Mouse (Mus musculus): ENCODE data around the gene Chil1. TPM values are rescaled to one million over a fixed set of nuclear protein-coding genes. Genes with fewer than 3 reads are reported as not detected.

Chil1 gene
- total RNA-seq, 1 experiment: 0.98 TPM

DNA sequence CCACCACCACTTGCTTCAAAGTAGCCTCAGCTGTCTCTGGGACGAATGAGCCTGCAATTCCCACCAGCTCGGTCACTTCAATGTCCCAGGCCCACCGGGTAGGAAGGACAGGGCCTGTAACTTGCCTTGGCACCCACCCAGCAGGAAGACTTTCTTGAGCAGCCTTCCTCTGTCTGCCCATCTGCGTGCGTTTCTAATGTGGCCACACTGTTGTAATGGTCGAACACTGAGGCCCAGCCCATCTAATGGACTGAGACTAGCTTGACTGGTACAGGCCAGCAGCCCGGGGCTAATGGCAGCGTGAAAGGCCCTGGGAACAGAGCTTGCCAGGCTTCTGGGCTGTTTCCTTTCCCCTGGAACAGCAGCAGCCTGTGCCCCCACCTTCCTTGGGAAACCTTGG is 50.4 kb downstream of the Chil1 start:
- no peak for DNase-seq (ENCODE audit: low read depth, low spot score)
- TF ChIP-seq ZNF384 (IDR thresholded peaks at IDR 0.05; ENCODE audit: low read depth, low read length) (no peak), CHD2 (IDR thresholded peaks at IDR 0.05; ENCODE audit: low read depth, low read length) (no peak), HCFC1 (IDR thresholded peaks at IDR 0.05; ENCODE audit: borderline replicate concordance, insufficient read depth, low read length) (no peak), MAFK (IDR thresholded peaks at IDR 0.05; ENCODE audit: insufficient read depth, low read depth, low read length) (no peak), ZC3H11A (IDR thresholded peaks at IDR 0.05; ENCODE audit: borderline replicate concordance, low read depth, low read length) (no peak)

DNA sequence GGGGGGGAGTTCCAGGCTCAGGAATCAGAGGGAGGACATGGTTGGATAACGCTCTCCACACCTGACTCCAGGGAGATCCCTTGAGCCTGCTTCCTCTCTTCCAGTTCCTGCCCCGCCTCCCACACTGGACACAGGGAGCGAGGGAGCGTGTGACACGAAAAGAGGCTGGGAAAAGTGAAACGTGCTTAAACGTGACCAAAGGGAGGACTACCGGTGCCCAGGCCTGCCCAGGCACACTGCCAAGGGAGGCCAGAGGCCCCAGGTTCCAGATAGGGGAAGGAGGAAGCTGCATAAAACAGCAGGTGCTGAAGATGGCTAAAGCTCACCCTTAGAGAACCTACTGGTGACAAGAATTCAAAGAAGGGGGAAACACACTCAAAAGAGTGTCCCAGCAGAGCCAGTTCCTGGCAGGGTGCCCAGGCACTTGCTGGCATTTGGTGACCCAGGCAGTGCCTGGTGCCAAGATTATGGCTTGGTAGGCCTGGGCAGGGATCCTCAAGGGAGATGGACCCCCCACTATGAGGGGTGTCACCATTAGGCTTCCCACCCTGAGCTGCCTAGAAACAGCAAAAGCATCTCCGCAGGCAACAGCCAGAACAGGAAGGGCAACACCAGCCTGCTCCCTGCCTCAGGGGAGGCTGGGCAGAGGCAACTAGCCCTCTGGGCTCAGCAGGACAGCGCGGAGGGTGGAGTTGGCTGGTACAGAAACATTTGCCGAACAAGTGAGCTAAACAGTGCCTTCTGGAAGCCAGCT is 51.0 kb downstream of the Chil1 start:
- no peak for DNase-seq (ENCODE audit: low read depth, low spot score)
- H3K4me1 ChIP-seq (ENCODE audit: control insufficient read depth in 2 of 2, insufficient read depth in 2 of 2, low read length in 2 of 2, poor library complexity in 1 of 2): peaks cover 0 to 3% of the 10 kb centered on the region in 2 experiments; a peak in 1 of 4 replicates

More for the DNA sequence above, 50.4 kb downstream of the Chil1 start:
- Histone ChIP-seq H3K4me3 (ENCODE audit: insufficient read depth in 1 of 2, low read depth in 1 of 2, low read length in 2 of 2, poor library complexity in 1 of 2, severe bottlenecking in 1 of 2) (no peak overlapping the region), H3K9ac (ENCODE audit: insufficient read depth, low read depth, low read length, poor library complexity, severe bottlenecking) (no peak overlapping the region), H3K36me3 (ENCODE audit: control insufficient read depth, insufficient read depth, low read length, poor library complexity, severe bottlenecking) (no peaks in the 10 kb centered on the region), H3K4me1 (ENCODE audit: control insufficient read depth in 2 of 2, insufficient read depth in 2 of 2, low read length in 2 of 2, poor library complexity in 1 of 2) (peaks cover 0 to 3% of the 10 kb centered on the region in 2 experiments; a peak in 1 of 4 replicates), H3K27ac (ENCODE audit: insufficient read depth, low read depth, low read length, poor library complexity, severe bottlenecking) (no peak overlapping the region), H3K9me3 (ENCODE audit: control insufficient read depth, insufficient read depth, low read depth, low read length) (no peaks in the 10 kb centered on the region)
- in situ Hi-C loops (cut with MboI; ENCODE audit: low sequenced_read_pairs in 2 of 2, unreplicated experiment in 2 of 2): no loop called here

DNA sequence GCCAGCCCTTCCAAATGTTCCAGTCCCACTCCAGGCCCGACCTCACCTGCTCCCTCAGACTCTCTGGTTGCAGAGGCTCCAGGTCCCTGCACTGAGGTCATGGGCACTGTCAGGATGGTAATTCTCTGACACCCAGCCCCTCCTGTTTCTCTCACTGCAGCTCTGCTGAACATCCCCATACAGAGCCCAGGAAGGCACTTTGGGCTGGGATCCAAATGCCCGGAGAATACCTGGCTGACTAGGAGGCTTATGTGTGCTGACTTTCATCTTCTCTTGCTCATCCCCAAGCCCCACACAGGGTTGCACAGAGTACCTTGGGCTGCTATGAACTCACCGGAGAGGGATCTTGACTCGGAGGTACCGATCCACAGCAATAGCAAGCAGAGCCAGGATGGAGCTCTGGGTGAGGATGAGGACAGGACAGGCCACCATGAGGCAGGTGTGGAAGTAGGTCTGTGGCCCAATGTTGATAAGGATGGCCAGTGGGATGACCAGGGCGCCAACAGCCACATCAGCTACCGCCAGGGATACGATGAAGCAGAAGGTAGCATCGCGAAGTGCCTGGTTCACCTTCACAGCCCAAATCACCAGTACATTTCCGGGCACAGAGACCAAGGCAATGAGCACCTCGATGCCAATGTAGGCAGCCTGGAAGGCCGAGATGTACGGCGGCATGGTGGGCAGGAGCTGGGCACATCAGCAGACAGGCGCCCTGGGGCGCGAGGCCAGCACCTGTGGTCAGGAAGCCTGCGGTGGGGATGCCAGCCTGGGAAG is 51.9 kb downstream of the Chil1 start:
- no peak for TF ChIP-seq ZC3H11A (IDR thresholded peaks at IDR 0.05; ENCODE audit: borderline replicate concordance, low read depth, low read length)
- no peak for TF ChIP-seq ZNF384 (IDR thresholded peaks at IDR 0.05; ENCODE audit: low read depth, low read length)
- TF ChIP-seq CHD2 (IDR thresholded peaks at IDR 0.05; ENCODE audit: low read depth, low read length): no peak
- no peak for TF ChIP-seq MAFK (IDR thresholded peaks at IDR 0.05; ENCODE audit: insufficient read depth, low read depth, low read length)
- no peak for TF ChIP-seq HCFC1 (IDR thresholded peaks at IDR 0.05; ENCODE audit: borderline replicate concordance, insufficient read depth, low read length)

More for the DNA sequence above, 51.0 kb downstream of the Chil1 start:
- H3K9me3 ChIP-seq (ENCODE audit: control insufficient read depth, insufficient read depth, low read depth, low read length): no peaks in the 10 kb centered on the region
- TF ChIP-seq ZC3H11A (IDR thresholded peaks at IDR 0.05; ENCODE audit: borderline replicate concordance, low read depth, low read length) (no peak), CHD2 (IDR thresholded peaks at IDR 0.05; ENCODE audit: low read depth, low read length) (no peak), ZNF384 (IDR thresholded peaks at IDR 0.05; ENCODE audit: low read depth, low read length) (no peak), MAFK (IDR thresholded peaks at IDR 0.05; ENCODE audit: insufficient read depth, low read depth, low read length) (no peak), HCFC1 (IDR thresholded peaks at IDR 0.05; ENCODE audit: borderline replicate concordance, insufficient read depth, low read length) (no peak)
- no peak overlapping the region for H3K4me3 ChIP-seq (ENCODE audit: insufficient read depth in 1 of 2, low read depth in 1 of 2, low read length in 2 of 2, poor library complexity in 1 of 2, severe bottlenecking in 1 of 2)
- no peak overlapping the region for H3K9ac ChIP-seq (ENCODE audit: insufficient read depth, low read depth, low read length, poor library complexity, severe bottlenecking)
- H3K36me3 ChIP-seq (ENCODE audit: control insufficient read depth, insufficient read depth, low read length, poor library complexity, severe bottlenecking): no peaks in the 10 kb centered on the region
- in situ Hi-C loops (cut with MboI; ENCODE audit: low sequenced_read_pairs in 2 of 2, unreplicated experiment in 2 of 2): no loop called here
- no peak overlapping the region for H3K27ac ChIP-seq (ENCODE audit: insufficient read depth, low read depth, low read length, poor library complexity, severe bottlenecking)

DNA sequence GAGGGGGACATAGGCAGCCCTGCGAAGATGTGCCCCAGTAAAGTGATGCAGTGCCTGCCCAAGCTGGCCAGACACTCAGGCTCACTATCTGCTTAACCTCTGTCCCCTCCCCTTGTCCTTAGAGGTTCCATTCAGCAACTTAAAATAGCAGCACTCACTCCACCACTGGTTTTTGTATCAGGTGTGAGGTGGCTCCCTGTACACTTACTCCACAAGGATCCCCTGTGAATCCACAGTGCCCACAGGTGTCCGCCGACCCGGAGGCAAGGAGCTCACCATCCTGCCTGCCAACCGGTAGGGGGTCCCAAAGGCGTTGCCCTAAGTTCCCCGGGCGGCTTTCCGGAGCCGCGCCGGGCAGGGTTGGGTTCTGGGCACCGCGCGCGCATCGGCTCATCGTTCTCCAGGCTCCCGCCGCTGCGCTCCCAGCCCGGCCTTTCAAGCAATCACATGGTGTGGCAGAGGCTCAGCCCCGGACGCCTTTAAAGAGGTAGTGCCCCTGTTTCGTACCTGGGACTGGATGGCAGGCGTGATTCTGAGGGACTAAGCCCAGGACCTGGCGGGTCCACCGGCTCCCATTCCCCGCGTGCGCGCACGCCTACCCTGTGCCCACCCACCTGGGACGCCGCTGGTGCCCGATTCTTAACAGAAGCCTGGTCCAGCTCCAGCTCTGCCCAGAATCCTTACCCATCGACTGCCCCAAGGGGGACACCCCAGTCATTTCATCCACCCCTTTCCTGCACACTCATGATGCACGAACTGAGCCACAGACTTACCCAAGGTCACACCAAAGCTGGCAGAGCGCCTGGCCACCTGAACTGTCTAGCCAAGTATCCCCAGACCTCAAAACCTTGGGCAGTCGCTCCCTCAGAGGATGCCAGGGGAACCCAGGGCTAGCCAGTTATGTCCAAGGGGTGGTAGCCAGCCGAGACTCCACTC is 52.7 kb downstream of the Chil1 start:
- no peaks in the 10 kb centered on the region for H3K9me3 ChIP-seq (ENCODE audit: control insufficient read depth, insufficient read depth, low read depth, low read length)
- in situ Hi-C loops (cut with MboI; ENCODE audit: low sequenced_read_pairs in 2 of 2, unreplicated experiment in 2 of 2): no loop called here
- TF ChIP-seq ZC3H11A (IDR thresholded peaks at IDR 0.05; ENCODE audit: borderline replicate concordance, low read depth, low read length): no peak
- no peak for TF ChIP-seq MAFK (IDR thresholded peaks at IDR 0.05; ENCODE audit: insufficient read depth, low read depth, low read length)
- TF ChIP-seq CHD2 (IDR thresholded peaks at IDR 0.05; ENCODE audit: low read depth, low read length): no peak
- no peak for DNase-seq (ENCODE audit: low read depth, low spot score)
- peak overlapping the region; percentile 36; the same call in 1 of the 2 replicates for H3K9ac ChIP-seq (ENCODE audit: insufficient read depth, low read depth, low read length, poor library complexity, severe bottlenecking)
- H3K27ac ChIP-seq (ENCODE audit: insufficient read depth, low read depth, low read length, poor library complexity, severe bottlenecking): no peak overlapping the region
- no peaks in the 10 kb centered on the region for H3K36me3 ChIP-seq (ENCODE audit: control insufficient read depth, insufficient read depth, low read length, poor library complexity, severe bottlenecking)
- H3K4me1 ChIP-seq (ENCODE audit: control insufficient read depth in 2 of 2, insufficient read depth in 2 of 2, low read length in 2 of 2, poor library complexity in 1 of 2): peaks cover 0 to 3% of the 10 kb centered on the region in 2 experiments; a peak in 1 of 4 replicates
- peak overlapping the region; percentile 53 to 60 for H3K4me3 ChIP-seq (ENCODE audit: insufficient read depth in 1 of 2, low read depth in 1 of 2, low read length in 2 of 2, poor library complexity in 1 of 2, severe bottlenecking in 1 of 2)

More for the DNA sequence above, 51.9 kb downstream of the Chil1 start:
- Histone ChIP-seq H3K36me3 (ENCODE audit: control insufficient read depth, insufficient read depth, low read length, poor library complexity, severe bottlenecking) (no peaks in the 10 kb centered on the region), H3K9me3 (ENCODE audit: control insufficient read depth, insufficient read depth, low read depth, low read length) (no peaks in the 10 kb centered on the region), H3K4me3 (ENCODE audit: insufficient read depth in 1 of 2, low read depth in 1 of 2, low read length in 2 of 2, poor library complexity in 1 of 2, severe bottlenecking in 1 of 2) (no peak overlapping the region), H3K27ac (ENCODE audit: insufficient read depth, low read depth, low read length, poor library complexity, severe bottlenecking) (no peak overlapping the region), H3K9ac (ENCODE audit: insufficient read depth, low read depth, low read length, poor library complexity, severe bottlenecking) (no peak overlapping the region), H3K4me1 (ENCODE audit: control insufficient read depth in 2 of 2, insufficient read depth in 2 of 2, low read length in 2 of 2, poor library complexity in 1 of 2) (peaks cover 0 to 3% of the 10 kb centered on the region in 2 experiments; a peak in 1 of 4 replicates)
- no peak for DNase-seq (ENCODE audit: low read depth, low spot score)
- in situ Hi-C loops (cut with MboI; ENCODE audit: low sequenced_read_pairs in 2 of 2, unreplicated experiment in 2 of 2): no loop called here

All from ES-E14 (cell line).